ENCODE assay signal across 27 mouse cellular contexts in genomic region chr17:88346896-88347295, GRCm38 (mm10).
DNase-seq lines count a peak whose midpoint lies in the region; ATAC-seq and TF ChIP-seq lines count a peak whose summit lies in the region.
"Had no signal": no experiment of that assay in that cellular context is flagged by ENCODE, and none has a peak within 500 bp of the region (broad histone marks: within the 10 kb centered on the region; RNA-seq: fewer than 3 reads in every experiment).

No protein-coding gene starts in this region.

- dilution Hi-C loops in CH12.LX (cut with MboI; ENCODE audit: extremely low pct_ligation_motif_present, extremely low pct_unique_long_range_greater_than_20kb, low sequenced_read_pairs), result no loop called here

- H3K9ac ChIP-seq in CH12.LX (ENCODE audit: insufficient read depth, low read depth), result peak overlapping the region; percentile 50
- H3K9ac ChIP-seq in ES-E14 (ENCODE audit: insufficient read depth, low read depth, low read length, poor library complexity, severe bottlenecking), result no peak overlapping the region
- no peak overlapping the region for H3K9ac ChIP-seq in heart, embryonic 12.5 days
- H3K9ac ChIP-seq: forebrain, postnatal 0 days; heart, embryonic 15.5 days; hindbrain, embryonic 13.5 days had no signal

- in situ Hi-C loops in CH12.LX (cut with MboI; ENCODE audit: low pct_ligation_motif_present, low pct_unique_long_range_greater_than_20kb, low sequenced_read_pairs), result no loop called here
- in situ Hi-C loops in ES-E14 (cut with MboI; ENCODE audit: low sequenced_read_pairs in 2 of 2, unreplicated experiment in 2 of 2), result no loop called here

- H3K36me3 ChIP-seq in CH12.LX (replicated peaks in 1 of 2; ENCODE audit: control insufficient read depth in 1 of 2, insufficient read depth in 1 of 2, low read length in 1 of 2) (peaks cover 0 to 6% of the 10 kb centered on the region in 2 experiments), ES-E14 (ENCODE audit: control insufficient read depth, insufficient read depth, low read length, poor library complexity, severe bottlenecking) (no peaks in the 10 kb centered on the region)
- no peaks in the 10 kb centered on the region for H3K36me3 ChIP-seq in heart, embryonic 12.5 days
- H3K36me3 ChIP-seq: forebrain, embryonic 10.5 days; heart, embryonic 15.5 days; hindbrain, embryonic 10.5 days; hindbrain, embryonic 13.5 days had no signal

- H3K27ac ChIP-seq in CH12.LX (ENCODE audit: insufficient read depth, low read depth) (peak overlapping the region; percentile 78), ES-E14 (ENCODE audit: insufficient read depth, low read depth, low read length, poor library complexity, severe bottlenecking) (peak overlapping the region; percentile 65)
- no peak overlapping the region for H3K27ac ChIP-seq in heart, embryonic 12.5 days (ENCODE audit: poor library complexity, severe bottlenecking)
- H3K27ac ChIP-seq: forebrain, embryonic 10.5 days; gastrocnemius, adult 2 months; heart, embryonic 15.5 days; hindbrain, embryonic 10.5 days; hindbrain, embryonic 13.5 days; hindbrain, postnatal 0 days had no signal

- H3K27me3 ChIP-seq in CH12.LX (replicated peaks), result no peaks in the 10 kb centered on the region
- no peaks in the 10 kb centered on the region for H3K27me3 ChIP-seq in heart, embryonic 12.5 days (replicated peaks)
- H3K27me3 ChIP-seq: heart, embryonic 15.5 days; hindbrain, embryonic 13.5 days had no signal

- H3K4me1 ChIP-seq in CH12.LX (ENCODE audit: control insufficient read depth in 1 of 2, insufficient read depth in 2 of 2) (peaks cover 24 to 64% of the 10 kb centered on the region in 2 experiments), ES-E14 (ENCODE audit: control insufficient read depth in 2 of 2, insufficient read depth in 2 of 2, low read length in 2 of 2, poor library complexity in 1 of 2) (peaks cover 12 to 17% of the 10 kb centered on the region in 2 experiments)
- H3K4me1 ChIP-seq in heart, embryonic 12.5 days (replicated peaks), result no peaks in the 10 kb centered on the region
- H3K4me1 ChIP-seq: forebrain, embryonic 10.5 days; heart, embryonic 15.5 days; hindbrain, embryonic 13.5 days had no signal

- TF ChIP-seq RAD21 in CH12.LX (IDR thresholded peaks at IDR 0.05; ENCODE audit: low read depth, low read length), result no peak; the same call in none of the 2 replicates

- peaks cover 15% of the 10 kb centered on the region for H3K9me3 ChIP-seq in CH12.LX (replicated peaks; ENCODE audit: low read length)
- no peaks in the 10 kb centered on the region for H3K9me3 ChIP-seq in ES-E14 (ENCODE audit: control insufficient read depth, insufficient read depth, low read depth, low read length)
- H3K9me3 ChIP-seq in heart, embryonic 12.5 days (replicated peaks), result peaks cover 6% of the 10 kb centered on the region; the same call in 1 of the 2 replicates
- H3K9me3 ChIP-seq: forebrain, embryonic 10.5 days; heart, embryonic 15.5 days; hindbrain, embryonic 10.5 days; hindbrain, embryonic 13.5 days had no signal

- no peak for ATAC-seq in heart, embryonic 12.5 days (ENCODE audit: insufficient number of reproducible peaks, low FRiP score)
- ATAC-seq: forebrain, embryonic 14.5 days; forebrain, postnatal 0 days; hindbrain, postnatal 0 days; inflammation-experienced regulatory T-cells, adult 6 months; intestine, embryonic 16.5 days had no signal

- peak overlapping the region; percentile 70; the same call in 1 of the 2 replicates for H3K4me2 ChIP-seq in CH12.LX (ENCODE audit: insufficient read depth, low read depth, poor library complexity, severe bottlenecking)
- no peak overlapping the region for H3K4me2 ChIP-seq in heart, embryonic 12.5 days
- H3K4me2 ChIP-seq: heart, embryonic 11.5 days; heart, embryonic 15.5 days; hindbrain, embryonic 13.5 days had no signal

- TF ChIP-seq POLR2A in CH12.LX (IDR thresholded peaks at IDR 0.05; ENCODE audit: low read depth, low read length), result no peak

- peak; percentile 97 for TF ChIP-seq EP300 in CH12.LX (IDR thresholded peaks at IDR 0.05; ENCODE audit: low read length)

- H3K4me3 ChIP-seq in CH12.LX (replicated peaks in 1 of 3; ENCODE audit: low read depth in 2 of 3, low read length in 2 of 3, poor library complexity in 1 of 3) (peak overlapping the region in 1 of 3 experiments; percentile 29), ES-E14 (ENCODE audit: insufficient read depth in 1 of 2, low read depth in 1 of 2, low read length in 2 of 2, poor library complexity in 1 of 2, severe bottlenecking in 1 of 2) (no peak overlapping the region)
- no peak overlapping the region for H3K4me3 ChIP-seq in heart, embryonic 12.5 days
- H3K4me3 ChIP-seq: forebrain, embryonic 10.5 days; gastrocnemius, adult 2 months; heart, embryonic 15.5 days; hindbrain, embryonic 10.5 days; hindbrain, embryonic 13.5 days had no signal

- peak; percentile 83 for DNase-seq in CH12.LX (ENCODE audit: extremely low read depth)
- DNase-seq in ES-E14 (ENCODE audit: low read depth, low spot score), result peak; percentile 62
- peak; percentile 93 for DNase-seq in ZHBTc4 (ENCODE audit: low read depth, low spot score)
- DNase-seq in left cerebral cortex, adult 11 months (ENCODE audit: low spot score), result no peak
- DNase-seq in layer of hippocampus, postnatal 36 days, result no peak
- DNase-seq in layer of hippocampus, postnatal 25 days (ENCODE audit: extremely low spot score in 1 of 2, low spot score in 1 of 2), result no peak
- DNase-seq: adrenal gland, adult 2 months; adrenal gland, postnatal 14 days; cerebellum, adult 18-20 months; cerebellum, adult 9-10 months; cerebellum, postnatal 14 days; forebrain, postnatal 0 days; gastrocnemius, adult 2 months; gastrocnemius, postnatal 14 days; heart, postnatal 10 days; heart, postnatal 36 days; kidney, adult 18-20 months had no signal

- 75% methylated on average over 3 of the region's 3 CpGs for WGBS in heart, embryonic 12.5 days

- no peak for TF ChIP-seq CTCF in CH12.LX (conservative IDR thresholded peaks at IDR 0.05 in 1 of 2, IDR thresholded peaks at IDR 0.05 in 1 of 2; ENCODE audit: low read depth in 2 of 2, low read length in 2 of 2)

- no peaks in the 10 kb centered on the region for H3K79me2 ChIP-seq in CH12.LX (replicated peaks; ENCODE audit: control insufficient read depth, extremely low read depth, insufficient read depth, poor library complexity, severe bottlenecking)

TF ChIP-seq in CH12.LX, 34 proteins besides CTCF, POLR2A, EP300 and RAD21 (continues in another document):
- TF ChIP-seq PAX5 (IDR thresholded peaks at IDR 0.05; ENCODE audit: low read length), result no peak
- peak; percentile 85 for TF ChIP-seq ETS1 (conservative IDR thresholded peaks at IDR 0.05; ENCODE audit: low read depth, low read length)
- TF ChIP-seq KAT2A (IDR thresholded peaks at IDR 0.05; ENCODE audit: insufficient replicate concordance, low read length), result no peak
- TF ChIP-seq SIN3A (IDR thresholded peaks at IDR 0.05; ENCODE audit: low read length), result peak; percentile 44; the same call in 1 of the 2 replicates
- peak; percentile 33; the same call in 1 of the 2 replicates for TF ChIP-seq SMC3 (IDR thresholded peaks at IDR 0.05; ENCODE audit: low read depth, low read length)
- no peak; the same call in 1 of the 2 replicates for TF ChIP-seq HCFC1 (IDR thresholded peaks at IDR 0.05; ENCODE audit: low read depth, low read length)
- TF ChIP-seq MAX (IDR thresholded peaks at IDR 0.05; ENCODE audit: low read length), result peak; percentile 81
- no peak; the same call in 1 of the 2 replicates for TF ChIP-seq TBP (conservative IDR thresholded peaks at IDR 0.05; ENCODE audit: low read depth, low read length)
- peak; percentile 97 for TF ChIP-seq TCF12 (IDR thresholded peaks at IDR 0.05; ENCODE audit: low read depth, low read length)
- no peak for TF ChIP-seq USF2 (conservative IDR thresholded peaks at IDR 0.05; ENCODE audit: low read depth, low read length)
- 0 out of 2 replicates have a peak, but pooled peaks have one; percentile 40 for TF ChIP-seq NELFE (IDR thresholded peaks at IDR 0.05; ENCODE audit: low read depth, low read length)
- peak; percentile 45 for TF ChIP-seq JUN (IDR thresholded peaks at IDR 0.05; ENCODE audit: insufficient read depth, low read depth, low read length)
- peak; percentile 84 for TF ChIP-seq MAFK (IDR thresholded peaks at IDR 0.05; ENCODE audit: insufficient replicate concordance, low read length)
- peak; percentile 65; the same call in 1 of the 2 replicates for TF ChIP-seq MYC (IDR thresholded peaks at IDR 0.05; ENCODE audit: low read depth, low read length)
- TF ChIP-seq NRF1 (IDR thresholded peaks at IDR 0.05; ENCODE audit: low read depth, low read length), result peak; percentile 38
- peak; percentile 98 for TF ChIP-seq IRF4 (IDR thresholded peaks at IDR 0.05; ENCODE audit: low read depth, low read length)

TF ChIP-seq in ES-E14, 5 proteins besides CTCF, POLR2A, EP300 and RAD21:
- TF ChIP-seq MAFK (IDR thresholded peaks at IDR 0.05; ENCODE audit: insufficient read depth, low read depth, low read length) (peak; percentile 79), ZNF384 (IDR thresholded peaks at IDR 0.05; ENCODE audit: low read depth, low read length) (no peak), ZC3H11A (IDR thresholded peaks at IDR 0.05; ENCODE audit: borderline replicate concordance, low read depth, low read length) (no peak), HCFC1 (IDR thresholded peaks at IDR 0.05; ENCODE audit: borderline replicate concordance, insufficient read depth, low read length) (no peak), CHD2 (IDR thresholded peaks at IDR 0.05; ENCODE audit: low read depth, low read length) (peak; percentile 49; the same call in 1 of the 2 replicates)

Comparison
In these comparisons a context has a peak if more than half of its experiments do, and no peak if none do; other contexts are left out.
1. DNase-seq: peak in CH12.LX (single experiment), ES-E14 (single experiment) and ZHBTc4 (single experiment); none in left cerebral cortex, adult 11 months (single experiment), layer of hippocampus, postnatal 36 days (0 of 2) and layer of hippocampus, postnatal 25 days (0 of 2).